Mouse (Mus musculus) erythroblast, embryonic 14.5 days (primary cell): ENCODE data around the gene Obscn.

Experiments used
- GATA1 ChIP-seq: IDR thresholded peaks from 2 replicates; pipeline ENCODE4 v1.6.1; 2012; ENCODE audit warnings: low read length, inconsistent platforms, mixed read lengths
- TAL1 ChIP-seq: IDR thresholded peaks from 3 replicates; pipeline ENCODE4 v1.6.1; 2012; ENCODE audit warnings: low read length, inconsistent platforms, mixed read lengths

GRCm38 (mm10) chr11:59165616-59166241 lies 29.5 kb upstream of the Obscn start:
- TF ChIP-seq TAL1 (no peak), GATA1 (no peak)
